Mouse (Mus musculus): Measurements from ENCODE around the gene Pakap. TPM values are rescaled to one million over a fixed set of nuclear protein-coding genes. Genes with fewer than 3 reads are reported as not detected.

The Pakap gene
- total and polyA plus RNA-seq, 3 experiments = not detected

DNA sequence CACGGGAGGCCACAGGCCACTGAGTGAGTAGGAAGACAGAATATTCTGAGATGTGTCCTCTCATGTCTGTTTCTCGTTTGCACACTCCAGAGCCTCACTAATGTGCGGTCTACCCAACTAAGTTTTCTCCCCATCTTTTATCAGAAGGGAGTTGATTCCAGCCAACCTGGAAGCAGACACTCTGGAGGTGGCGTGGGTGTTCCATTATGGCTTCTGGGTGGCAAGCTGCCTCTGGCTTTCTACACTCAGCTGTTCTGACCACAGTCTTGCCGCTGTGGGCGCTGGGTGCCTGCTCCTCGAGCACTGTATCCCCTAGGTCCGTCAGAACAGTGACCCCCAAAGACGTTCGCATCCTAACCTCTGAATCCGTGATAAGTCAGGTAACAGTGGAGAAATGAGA, 115.0 kb downstream of the Pakap start:
- DNase-seq (ENCODE audit: low spot score) (no peak), ATAC-seq (ENCODE audit: extremely low read depth, insufficient number of reproducible peaks, low FRiP score, poor library complexity, severe bottlenecking) (no peak)
- H3K36me3 ChIP-seq (replicated peaks) = no peaks in the 10 kb centered on the region
- no peak overlapping the region for H3K4me3 ChIP-seq (ENCODE audit: low read depth, low read length)
- TF ChIP-seq CTCF (IDR thresholded peaks at IDR 0.05; ENCODE audit: low read depth, low read length) (no peak), GATA2 (IDR thresholded peaks at IDR 0.05; ENCODE audit: borderline replicate concordance, low read depth, low read length) (no peak)
- no peaks in the 10 kb centered on the region for H3K27me3 ChIP-seq (ENCODE audit: insufficient read depth, low read length)
- H3K4me1 ChIP-seq (ENCODE audit: insufficient read depth, low read depth, low read length) = no peaks in the 10 kb centered on the region
- peaks cover 54% of the 10 kb centered on the region for H3K9me3 ChIP-seq (replicated peaks)

- no peak for ATAC-seq (ENCODE audit: extremely low read depth, insufficient number of reproducible peaks, low FRiP score, poor library complexity, severe bottlenecking)
- TF ChIP-seq TAL1 (conservative IDR thresholded peaks at IDR 0.05; ENCODE audit: low read depth, low read length) (no peak), CTCF (IDR thresholded peaks at IDR 0.05; ENCODE audit: low read depth, low read length) (no peak), GATA1 (IDR thresholded peaks at IDR 0.05; ENCODE audit: borderline replicate concordance, low read length) (no peak), POLR2AphosphoS5 (IDR thresholded peaks at IDR 0.05; ENCODE audit: insufficient replicate concordance, low read depth, low read length) (no peak), GATA2 (IDR thresholded peaks at IDR 0.05; ENCODE audit: borderline replicate concordance, low read depth, low read length) (no peak)
- H3K4me1 ChIP-seq (ENCODE audit: insufficient read depth, low read depth, low read length) = no peaks in the 10 kb centered on the region
Measured at GRCm38 (mm10) chr4:57684676-57685215, 116.8 kb downstream of the Pakap start.

DNA sequence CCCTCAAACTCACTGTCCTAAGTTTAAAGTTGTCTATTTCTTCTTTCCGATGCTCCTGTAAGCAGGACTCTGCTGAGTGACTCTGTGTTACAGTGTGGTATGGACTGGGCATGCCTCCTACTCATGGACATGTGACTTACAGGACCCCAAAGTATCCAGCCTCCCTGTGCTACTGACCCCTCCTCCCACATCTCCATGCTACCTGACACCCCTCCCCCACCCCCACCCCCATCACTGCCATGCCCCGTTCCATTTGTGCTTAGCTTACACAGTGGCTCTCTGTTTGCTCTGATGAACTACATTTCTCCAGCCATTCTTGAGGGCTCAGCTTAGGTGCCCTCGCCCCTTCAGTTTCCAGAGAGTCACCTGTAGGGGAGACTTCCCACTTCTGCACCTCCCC, 118.8 kb downstream of the Pakap start:
- no peak for TF ChIP-seq TAL1 (conservative IDR thresholded peaks at IDR 0.05; ENCODE audit: low read depth, low read length)
- no peak for TF ChIP-seq CTCF (IDR thresholded peaks at IDR 0.05; ENCODE audit: low read depth, low read length)
- no peak for TF ChIP-seq GATA2 (IDR thresholded peaks at IDR 0.05; ENCODE audit: borderline replicate concordance, low read depth, low read length)
- TF ChIP-seq POLR2AphosphoS5 (IDR thresholded peaks at IDR 0.05; ENCODE audit: insufficient replicate concordance, low read depth, low read length) = no peak
- TF ChIP-seq GATA1 (IDR thresholded peaks at IDR 0.05; ENCODE audit: borderline replicate concordance, low read length) = no peak
- H3K4me3 ChIP-seq (ENCODE audit: low read depth, low read length) = no peak overlapping the region
- no peaks in the 10 kb centered on the region for H3K4me1 ChIP-seq (ENCODE audit: insufficient read depth, low read depth, low read length)
- H3K9me3 ChIP-seq (replicated peaks) = peaks cover 49% of the 10 kb centered on the region
- DNase-seq (ENCODE audit: low spot score) (no peak), ATAC-seq (ENCODE audit: extremely low read depth, insufficient number of reproducible peaks, low FRiP score, poor library complexity, severe bottlenecking) (no peak)
- H3K27me3 ChIP-seq (ENCODE audit: insufficient read depth, low read length) = no peaks in the 10 kb centered on the region
- H3K36me3 ChIP-seq (replicated peaks) = no peaks in the 10 kb centered on the region

More at GRCm38 (mm10) chr4:57684676-57685215, 116.8 kb downstream of the Pakap start:
- Histone ChIP-seq H3K9me3 (replicated peaks) (peaks cover 50% of the 10 kb centered on the region), H3K4me3 (ENCODE audit: low read depth, low read length) (no peak overlapping the region), H3K27me3 (ENCODE audit: insufficient read depth, low read length) (no peaks in the 10 kb centered on the region), H3K36me3 (replicated peaks) (no peaks in the 10 kb centered on the region)
- no peak for DNase-seq (ENCODE audit: low spot score)

GRCm38 (mm10) chr4:57687583-57687982, 119.6 kb downstream of the Pakap start:
- TF ChIP-seq POLR2AphosphoS5 (IDR thresholded peaks at IDR 0.05; ENCODE audit: insufficient replicate concordance, low read depth, low read length) = no peak
- no peak for TF ChIP-seq CTCF (IDR thresholded peaks at IDR 0.05; ENCODE audit: low read depth, low read length)
- no peak for TF ChIP-seq GATA2 (IDR thresholded peaks at IDR 0.05; ENCODE audit: borderline replicate concordance, low read depth, low read length)
- TF ChIP-seq TAL1 (conservative IDR thresholded peaks at IDR 0.05; ENCODE audit: low read depth, low read length) = no peak
- TF ChIP-seq GATA1 (IDR thresholded peaks at IDR 0.05; ENCODE audit: borderline replicate concordance, low read length) = no peak

GRCm38 (mm10) chr4:57688131-57688530, 120.2 kb downstream of the Pakap start:
- ATAC-seq (ENCODE audit: extremely low read depth, insufficient number of reproducible peaks, low FRiP score, poor library complexity, severe bottlenecking) (no peak), DNase-seq (ENCODE audit: low spot score) (no peak)
- no peak for TF ChIP-seq CTCF (IDR thresholded peaks at IDR 0.05; ENCODE audit: low read depth, low read length)
- TF ChIP-seq GATA1 (IDR thresholded peaks at IDR 0.05; ENCODE audit: borderline replicate concordance, low read length) = no peak
- TF ChIP-seq GATA2 (IDR thresholded peaks at IDR 0.05; ENCODE audit: borderline replicate concordance, low read depth, low read length) = no peak
- Histone ChIP-seq H3K4me3 (ENCODE audit: low read depth, low read length) (no peak overlapping the region), H3K4me1 (ENCODE audit: insufficient read depth, low read depth, low read length) (no peaks in the 10 kb centered on the region), H3K27me3 (ENCODE audit: insufficient read depth, low read length) (no peaks in the 10 kb centered on the region), H3K9me3 (replicated peaks) (peaks cover 40% of the 10 kb centered on the region), H3K36me3 (replicated peaks) (no peaks in the 10 kb centered on the region)

More at GRCm38 (mm10) chr4:57687583-57687982, 119.6 kb downstream of the Pakap start:
- no peak for ATAC-seq (ENCODE audit: extremely low read depth, insufficient number of reproducible peaks, low FRiP score, poor library complexity, severe bottlenecking)
- H3K9me3 ChIP-seq (replicated peaks) = peaks cover 46% of the 10 kb centered on the region
- DNase-seq (ENCODE audit: low spot score) = no peak
- no peaks in the 10 kb centered on the region for H3K36me3 ChIP-seq (replicated peaks)
- H3K4me3 ChIP-seq (ENCODE audit: low read depth, low read length) = no peak overlapping the region
- H3K4me1 ChIP-seq (ENCODE audit: insufficient read depth, low read depth, low read length) = no peaks in the 10 kb centered on the region
- no peaks in the 10 kb centered on the region for H3K27me3 ChIP-seq (ENCODE audit: insufficient read depth, low read length)

DNA sequence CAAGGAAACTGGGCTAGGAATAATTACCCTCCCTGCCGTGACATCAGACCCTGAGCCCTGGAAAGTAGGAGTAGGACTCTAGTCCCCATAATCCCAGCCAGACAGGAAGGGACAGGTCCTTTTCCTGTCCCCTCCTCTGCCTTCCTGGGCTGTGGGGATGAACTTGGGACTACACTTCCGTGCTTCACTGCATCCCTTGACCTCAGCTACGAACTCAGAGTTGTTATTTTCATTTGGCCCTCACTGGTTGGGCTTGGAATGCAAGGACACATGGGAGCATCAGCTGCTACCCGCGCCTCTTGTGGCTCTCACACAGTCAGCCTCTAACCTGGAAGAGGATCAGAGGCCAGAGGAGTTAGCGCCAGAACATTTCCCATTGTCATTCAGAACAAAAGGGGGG, 122.0 kb downstream of the Pakap start:
- H3K4me3 ChIP-seq (ENCODE audit: low read depth, low read length) = no peak overlapping the region
- no peak for ATAC-seq (ENCODE audit: extremely low read depth, insufficient number of reproducible peaks, low FRiP score, poor library complexity, severe bottlenecking)
- peaks cover 49% of the 10 kb centered on the region for H3K9me3 ChIP-seq (replicated peaks)
- no peak for DNase-seq (ENCODE audit: low spot score)
- no peak for TF ChIP-seq GATA1 (IDR thresholded peaks at IDR 0.05; ENCODE audit: borderline replicate concordance, low read length)
- no peak for TF ChIP-seq TAL1 (conservative IDR thresholded peaks at IDR 0.05; ENCODE audit: low read depth, low read length)
- TF ChIP-seq CTCF (IDR thresholded peaks at IDR 0.05; ENCODE audit: low read depth, low read length) = no peak
- TF ChIP-seq GATA2 (IDR thresholded peaks at IDR 0.05; ENCODE audit: borderline replicate concordance, low read depth, low read length) = no peak
- TF ChIP-seq POLR2AphosphoS5 (IDR thresholded peaks at IDR 0.05; ENCODE audit: insufficient replicate concordance, low read depth, low read length) = no peak
- H3K27me3 ChIP-seq (ENCODE audit: insufficient read depth, low read length) = no peaks in the 10 kb centered on the region
- H3K36me3 ChIP-seq (replicated peaks) = no peaks in the 10 kb centered on the region
- no peaks in the 10 kb centered on the region for H3K4me1 ChIP-seq (ENCODE audit: insufficient read depth, low read depth, low read length)

All from G1E (cell line).